Mouse (Mus musculus): ENCODE results near the gene Amfr.

GRCm38 (mm10) chr8:93941636-93942054, 71.0 kb downstream of the Amfr start:
- TF ChIP-seq CTCF (IDR thresholded peaks at IDR 0.05; ENCODE audit: borderline replicate concordance, extremely low read depth, insufficient read depth, insufficient read length) (no peak), POLR2A (IDR thresholded peaks at IDR 0.05; ENCODE audit: borderline replicate concordance, extremely low read depth, insufficient read depth, insufficient read length, poor library complexity, severe bottlenecking) (no peak)
